Mouse (Mus musculus): ENCODE measurements around the gene Agxt.
A peak's percentile ranks its signal among the peaks of the same experiment; 100 is the strongest.

The Agxt gene

DNA sequence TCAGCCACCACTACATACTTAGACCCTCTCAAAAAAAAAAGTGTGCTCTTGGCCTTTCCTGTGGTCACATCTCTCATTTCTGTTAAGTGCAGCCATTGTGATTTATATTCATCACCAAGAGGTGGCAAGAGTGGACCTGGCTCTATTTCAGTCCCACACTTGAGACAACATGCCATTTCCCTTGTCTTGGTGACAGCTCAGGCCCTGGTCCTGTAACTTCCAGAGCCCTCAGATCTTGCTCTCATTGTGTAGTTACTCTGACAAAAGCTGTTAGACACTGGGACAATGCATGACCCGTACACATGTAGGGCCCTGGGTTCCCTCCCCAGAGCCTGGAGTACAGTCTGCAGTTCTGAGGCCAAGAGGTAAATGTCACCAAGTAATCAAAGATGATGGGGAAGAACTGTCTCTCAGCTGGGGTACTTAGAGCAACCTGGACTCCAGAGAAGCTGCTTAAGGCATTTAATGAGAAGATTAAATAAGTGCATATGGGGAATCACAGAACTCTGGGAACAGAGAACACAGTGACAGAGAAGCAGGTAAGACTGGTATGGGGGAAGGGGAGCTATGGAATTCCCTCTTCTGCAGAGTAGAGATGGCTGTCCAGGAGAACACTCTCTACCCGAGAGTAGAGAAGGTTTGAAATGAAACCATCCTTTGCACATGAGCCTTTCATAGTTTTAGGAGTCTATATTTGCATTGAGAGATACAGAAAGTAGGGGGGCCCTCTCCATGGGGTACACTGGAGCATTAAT, 16.0 kb downstream of the Agxt start:
- DNase-seq (ENCODE audit: low spot score), result no peak

DNA sequence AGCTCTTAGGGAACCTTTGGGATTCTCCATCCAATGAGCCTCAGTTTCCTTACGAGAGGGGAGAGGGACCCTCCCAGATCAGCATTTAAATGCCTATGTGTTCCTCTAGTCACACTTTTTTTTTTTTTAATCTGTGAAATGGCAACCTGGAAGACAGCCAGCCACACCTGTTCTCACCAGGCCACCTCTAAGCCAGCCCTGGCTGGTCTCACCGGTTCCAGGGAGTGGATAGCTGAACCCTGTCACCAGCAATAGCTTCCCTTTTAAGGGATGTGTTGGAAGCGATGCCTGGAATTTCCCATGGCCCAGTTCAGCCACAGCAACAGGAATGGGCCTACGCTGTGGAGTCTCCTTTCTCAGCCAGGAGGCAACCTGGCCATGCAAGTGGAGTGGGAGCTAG, 22.5 kb downstream of the Agxt start:
- DNase-seq (ENCODE audit: low spot score), result no peak

DNA sequence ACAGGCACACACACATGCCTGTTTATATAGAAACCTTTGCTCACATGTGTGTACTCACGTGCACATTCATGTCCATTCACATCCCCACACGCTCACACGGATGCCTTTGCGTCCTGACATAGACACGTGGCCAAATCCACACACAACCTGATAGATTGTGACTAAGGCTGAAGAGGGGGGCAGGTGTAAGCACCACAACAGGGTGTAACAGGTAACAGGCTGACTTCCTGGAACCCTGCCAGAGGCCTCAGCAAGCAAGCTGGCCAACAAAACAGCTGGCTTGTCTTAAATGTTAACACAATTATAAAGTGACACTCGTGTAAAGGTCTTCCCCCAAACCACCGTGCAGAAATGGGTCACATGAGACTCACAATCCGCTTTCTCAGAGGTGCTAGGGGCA, 23.9 kb downstream of the Agxt start:
- no peak for DNase-seq (ENCODE audit: low spot score)

DNA sequence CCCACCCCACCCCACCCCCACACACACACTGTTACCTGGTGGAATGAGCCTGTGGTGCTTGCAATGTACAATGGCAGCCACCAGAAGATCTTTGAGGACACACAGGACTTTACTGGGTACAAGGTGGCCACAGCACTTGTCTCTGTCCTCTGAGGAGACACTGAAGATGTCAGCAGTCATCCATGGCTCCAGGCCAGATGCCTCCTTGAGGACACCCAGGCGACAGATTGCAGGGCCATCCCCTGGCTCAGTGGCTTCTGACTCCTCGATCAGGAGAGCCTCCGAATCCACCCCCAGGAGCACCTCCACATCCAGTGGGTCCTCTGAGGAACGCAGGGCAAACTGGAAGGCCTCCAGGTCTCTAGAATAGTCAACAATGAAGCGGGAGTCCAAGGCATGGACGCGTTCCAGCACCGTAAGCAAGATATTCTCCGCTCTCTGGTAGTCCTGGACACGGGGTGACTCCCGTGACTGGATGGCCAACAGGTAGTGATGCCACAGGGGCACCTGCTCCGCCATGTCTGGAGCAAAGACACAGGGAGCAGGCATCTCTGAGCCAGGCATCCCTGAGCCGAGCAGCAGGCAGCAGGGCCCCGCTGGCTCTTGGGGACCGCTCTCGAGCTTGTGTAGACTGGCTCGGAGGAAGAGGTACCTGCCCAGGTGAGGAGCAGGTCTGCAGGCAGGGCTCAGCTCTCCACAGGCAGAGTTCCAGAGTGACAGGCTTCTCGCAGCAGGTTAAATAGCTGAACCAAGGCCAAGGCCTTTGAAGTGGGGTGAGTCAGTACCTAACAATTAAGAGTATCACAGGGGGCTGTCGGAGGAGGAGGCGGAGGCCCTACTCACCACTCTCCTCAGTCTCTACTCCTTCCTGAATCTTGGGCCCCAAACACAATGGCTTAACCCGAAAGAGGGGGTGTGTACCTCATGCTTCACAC, 24.8 kb downstream of the Agxt start:
- DNase-seq (ENCODE audit: low spot score), result no peak

DNA sequence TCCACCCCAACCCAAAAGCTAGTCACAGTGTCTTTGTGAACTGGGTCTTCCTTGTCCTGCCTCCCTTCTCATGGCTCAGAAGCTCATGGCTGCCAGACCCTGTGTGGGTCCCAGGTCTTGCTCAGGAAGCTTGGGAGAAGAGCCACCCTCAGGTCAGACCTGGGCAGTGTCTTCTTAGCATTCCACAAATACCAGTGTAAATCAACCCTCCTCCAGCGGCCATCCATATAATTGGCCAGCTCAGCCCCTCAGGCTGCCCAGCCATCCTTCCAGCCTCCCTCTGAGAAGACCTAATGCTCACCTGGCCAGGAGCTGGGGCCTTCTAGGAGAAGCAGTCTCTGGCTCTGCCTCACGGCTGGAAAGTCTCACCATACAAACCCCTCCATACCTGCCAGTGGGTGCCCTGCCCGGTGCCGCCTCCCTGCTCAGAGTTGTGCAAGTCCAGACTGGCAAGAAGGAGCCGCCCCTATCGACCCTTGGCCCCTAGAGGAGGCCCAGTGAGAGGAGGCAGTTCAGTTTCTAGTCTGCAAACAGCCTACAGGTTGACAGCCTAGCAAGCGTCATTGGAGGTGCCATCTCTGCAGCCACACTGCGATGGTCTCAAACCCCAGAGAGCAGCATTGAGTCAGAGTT, 25.6 kb downstream of the Agxt start, which contains the start of gene 2310007B03Rik:
Gene 2310007B03Rik, minus strand, starts transcription at position 448 of the 633 bp plus-strand sequence.
- no peak for DNase-seq (ENCODE audit: low spot score)

DNA sequence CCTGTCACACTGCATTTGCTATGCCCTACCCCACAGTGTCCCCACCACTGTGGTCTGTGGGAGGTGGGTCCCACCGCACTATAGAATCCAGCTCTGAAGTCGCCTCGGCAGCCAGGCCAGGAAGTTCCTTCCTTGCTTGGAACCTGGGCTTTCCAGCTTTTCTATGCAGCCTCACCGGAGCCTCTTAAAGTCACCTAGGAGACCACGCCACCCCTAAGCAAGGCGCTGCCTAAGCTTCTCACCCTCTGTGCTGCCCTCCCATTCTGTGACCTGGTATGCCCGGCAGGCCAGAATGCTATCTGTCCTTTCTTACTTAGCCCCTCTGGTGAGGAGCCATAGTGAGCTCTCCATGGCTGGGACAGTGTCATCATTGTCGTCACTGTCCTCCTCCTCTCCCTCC, 26.3 kb downstream of the Agxt start:
- no peak for DNase-seq (ENCODE audit: low spot score)

DNA sequence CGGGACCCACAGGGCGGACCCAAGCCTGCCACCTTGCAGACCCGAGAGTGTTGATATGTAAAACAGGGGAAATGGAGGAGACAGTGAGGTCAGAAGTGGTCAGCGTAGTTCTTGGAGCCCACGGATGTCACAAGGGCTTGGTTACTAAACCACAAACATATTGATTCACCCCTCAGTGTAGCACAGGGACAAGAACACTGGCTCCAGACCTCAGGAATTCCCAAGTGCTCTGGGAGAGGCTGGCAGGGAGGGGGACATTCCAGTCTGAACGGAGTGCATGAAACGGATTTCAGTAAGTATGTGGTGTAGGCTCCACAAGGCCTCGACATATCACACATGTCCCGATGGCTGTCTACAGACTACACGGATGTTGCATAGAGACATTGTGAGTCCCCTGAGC, 26.9 kb downstream of the Agxt start:
- no peak for DNase-seq (ENCODE audit: low spot score)

DNA sequence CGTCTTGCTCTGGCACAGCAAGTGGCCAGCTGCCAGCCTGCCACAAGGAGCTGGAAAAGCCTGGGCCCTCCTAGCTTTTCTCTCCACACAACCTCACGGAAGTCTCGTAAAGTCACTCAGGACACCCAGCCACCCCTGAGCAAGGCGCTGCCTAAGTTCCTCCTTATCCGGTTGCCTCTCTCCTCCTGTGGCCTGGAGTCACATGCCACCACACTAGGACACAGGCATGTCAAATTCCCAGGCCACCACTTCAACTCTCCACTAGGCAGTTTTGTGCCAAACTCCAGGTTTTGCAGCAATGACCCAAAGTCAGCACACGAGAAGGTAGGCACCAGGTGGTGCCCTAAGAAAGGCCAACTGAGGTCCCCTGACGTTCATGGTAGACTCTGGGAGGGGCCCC, 27.5 kb downstream of the Agxt start:
- no peak for DNase-seq (ENCODE audit: low spot score)

DNA sequence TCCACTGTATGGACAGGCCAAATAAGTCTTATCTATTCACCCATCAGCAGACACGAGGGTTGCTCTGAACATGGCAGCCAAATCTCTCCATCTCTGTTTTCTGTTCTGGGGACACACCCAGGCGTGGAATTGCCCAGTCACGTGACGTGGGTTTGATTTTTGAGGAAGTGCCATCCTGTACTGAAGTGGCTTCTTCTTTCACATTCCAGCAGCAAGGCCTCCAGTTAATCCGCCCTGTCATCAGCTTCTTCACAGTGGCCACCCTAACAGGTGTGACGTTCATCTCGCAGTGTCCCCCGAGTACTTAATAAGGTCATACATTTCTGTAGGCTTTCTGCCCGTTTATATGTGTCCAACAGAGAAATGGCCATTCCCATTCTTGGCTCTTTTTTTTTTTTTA, 30.4 kb downstream of the Agxt start:
- DNase-seq (ENCODE audit: low spot score), result no peak

DNA sequence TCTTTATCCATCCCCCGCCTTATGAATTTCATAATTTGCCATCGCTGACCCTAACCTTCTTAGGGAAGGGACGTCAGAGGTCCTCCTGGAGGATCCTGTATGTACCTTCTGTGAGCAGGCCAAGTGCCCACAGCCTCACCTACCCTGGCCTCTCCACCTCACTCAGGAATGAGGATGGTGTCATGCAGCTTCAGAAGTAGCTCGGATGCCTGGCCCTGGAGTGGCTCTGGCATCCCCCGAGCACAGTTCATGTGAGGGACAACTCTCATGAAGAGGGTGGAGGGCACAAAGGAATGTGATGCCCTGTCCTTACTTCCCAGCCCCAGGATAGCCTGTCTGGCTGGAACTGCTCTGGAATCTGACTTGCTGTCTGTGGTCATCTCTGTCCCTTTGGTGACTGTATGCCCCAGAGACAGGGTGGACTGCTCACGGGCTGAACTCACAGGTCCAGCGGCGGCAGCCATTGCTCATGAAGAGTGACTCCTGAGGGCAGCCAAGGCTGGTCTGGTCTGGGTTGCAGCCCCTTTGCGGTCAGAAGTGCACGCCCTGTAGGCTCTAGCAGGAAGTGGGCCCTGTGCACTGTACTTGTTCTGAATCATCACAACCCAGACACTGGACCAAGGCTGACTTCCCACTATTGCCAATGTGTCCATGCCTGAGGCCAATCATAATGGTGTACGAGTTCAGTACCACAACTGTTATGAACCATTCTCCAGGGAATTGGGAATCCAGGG, 31.5 kb downstream of the Agxt start:
- no peak for DNase-seq (ENCODE audit: low spot score)

DNA sequence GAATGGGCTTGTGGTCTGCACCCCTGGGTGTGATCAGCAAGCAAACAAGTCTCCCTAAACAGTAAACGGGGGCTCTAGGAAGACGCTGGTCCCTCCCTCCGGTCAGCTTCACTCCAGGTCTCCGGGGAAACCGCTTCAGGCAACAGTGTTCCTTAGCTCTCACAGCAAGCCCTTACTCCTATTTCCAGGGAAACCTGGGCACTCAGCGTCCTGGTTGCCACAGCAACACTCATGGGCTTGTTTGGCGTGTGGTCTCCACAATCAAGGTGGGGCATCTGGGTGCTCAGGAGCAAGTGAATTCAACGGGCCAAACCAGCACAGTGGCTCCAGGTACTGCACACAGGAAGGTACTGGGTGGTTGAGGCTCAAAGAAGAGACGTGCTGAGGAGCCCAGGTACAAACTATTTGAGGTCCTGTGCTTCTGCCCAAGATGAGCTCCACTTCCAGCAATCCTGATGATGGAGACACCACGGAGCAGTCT, 33.3 kb downstream of the Agxt start, which contains the start of gene Crocc2:
Gene Crocc2, plus strand, starts transcription at position 431 of the 481 bp plus-strand sequence.
- DNase-seq (ENCODE audit: low spot score), result peak; percentile 64

DNA sequence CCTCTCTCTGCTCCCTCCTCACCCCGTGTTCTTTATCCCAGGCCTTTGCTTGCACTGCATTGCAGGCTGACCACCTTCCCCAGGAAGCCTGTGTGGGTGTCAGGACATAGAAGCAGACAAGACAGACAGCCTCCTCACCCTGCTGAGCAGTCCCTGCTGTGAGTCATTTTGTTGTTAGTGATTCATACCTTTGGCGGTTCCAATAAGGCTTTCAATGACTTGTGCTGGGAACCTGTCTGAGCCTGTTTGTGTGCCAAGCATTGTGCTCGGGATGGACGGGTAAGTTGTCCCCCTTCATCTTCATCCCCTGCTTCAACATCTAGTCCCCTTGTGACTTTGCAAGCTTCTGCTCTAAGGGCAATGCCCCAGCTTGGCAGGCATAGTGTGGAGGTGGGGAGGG, 38.6 kb downstream of the Agxt start:
- DNase-seq (ENCODE audit: low spot score), result no peak

DNA sequence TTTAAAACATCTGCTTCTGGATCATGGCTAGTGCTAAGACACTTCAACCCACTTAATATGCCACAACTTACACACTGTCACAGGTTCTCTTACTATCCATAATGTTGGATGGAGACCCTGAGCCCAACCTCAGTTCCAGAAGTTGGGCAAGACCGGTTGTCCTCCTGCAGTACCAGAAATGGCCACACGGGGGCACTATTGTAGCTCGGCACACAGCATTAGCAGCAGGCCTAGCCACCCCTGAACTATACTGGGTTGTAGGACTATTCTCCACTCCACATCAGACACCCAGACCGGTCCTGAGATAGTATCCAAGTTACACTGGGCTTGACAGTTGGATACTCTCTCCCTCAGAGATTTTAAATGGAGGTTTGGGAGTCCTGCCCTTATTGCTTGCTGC, 39.4 kb downstream of the Agxt start:
- peak; percentile 97 for DNase-seq (ENCODE audit: low spot score)

DNA sequence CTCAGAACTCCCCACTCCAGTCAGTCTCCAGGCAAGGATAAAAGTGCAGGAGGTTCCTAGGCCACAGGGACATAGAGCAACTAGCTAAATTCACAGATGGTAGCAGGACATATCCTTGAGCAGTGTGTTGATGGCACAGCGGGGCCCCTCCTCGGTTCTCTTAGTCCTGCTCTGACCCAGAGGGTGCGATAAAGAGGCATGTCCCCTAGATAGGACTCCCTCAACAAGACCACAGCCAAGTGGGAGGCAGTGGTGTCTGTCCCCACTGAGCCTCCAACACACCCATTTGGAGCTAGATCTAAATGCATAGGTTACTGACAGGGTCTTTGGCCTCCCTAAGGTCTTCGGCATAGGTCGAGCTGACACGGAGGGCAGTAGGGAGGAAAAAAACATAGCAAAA, 40.8 kb downstream of the Agxt start:
- DNase-seq (ENCODE audit: low spot score), result peak; percentile 30

DNA sequence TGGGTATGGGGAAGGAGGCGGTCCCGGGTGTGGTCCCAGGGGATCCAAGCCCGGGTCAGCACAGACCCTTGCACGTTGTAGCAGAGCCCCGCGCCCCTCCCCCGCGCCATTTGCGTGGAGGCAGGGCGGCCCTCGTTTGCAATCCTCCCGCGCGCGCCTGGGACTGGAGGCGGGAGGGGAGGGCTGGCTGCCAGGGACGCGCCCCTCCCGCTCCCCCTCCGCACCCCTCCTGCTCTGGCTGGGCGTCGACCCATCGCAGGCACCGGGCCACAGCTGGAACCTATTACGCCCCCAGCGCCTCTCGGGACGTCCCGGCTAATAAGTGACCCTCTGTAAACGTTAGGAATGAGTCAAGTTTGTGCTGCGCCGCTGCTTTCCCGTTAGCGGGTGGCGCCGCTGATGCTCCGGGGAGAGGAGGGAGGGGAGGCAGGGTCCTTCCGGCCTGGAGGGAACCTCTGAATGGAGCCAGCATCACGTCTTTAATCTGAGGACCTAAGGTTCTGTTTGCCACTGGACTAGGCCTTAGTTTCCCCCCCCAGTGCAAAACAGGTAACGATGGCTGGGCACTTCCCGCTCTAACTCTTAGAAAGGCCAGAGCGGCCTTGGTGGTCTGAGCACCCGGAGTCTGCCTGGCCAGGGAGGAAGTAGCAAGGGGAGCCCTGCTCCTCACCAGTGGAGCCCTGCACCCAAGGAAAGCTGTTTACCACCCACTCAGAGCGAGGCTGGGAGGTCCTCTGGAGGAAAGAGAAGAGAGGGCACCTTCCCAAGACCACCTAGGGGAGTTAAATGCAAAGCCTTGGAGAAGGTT, 41.7 kb downstream of the Agxt start:
- DNase-seq (ENCODE audit: low spot score), result peak; percentile 71

DNA sequence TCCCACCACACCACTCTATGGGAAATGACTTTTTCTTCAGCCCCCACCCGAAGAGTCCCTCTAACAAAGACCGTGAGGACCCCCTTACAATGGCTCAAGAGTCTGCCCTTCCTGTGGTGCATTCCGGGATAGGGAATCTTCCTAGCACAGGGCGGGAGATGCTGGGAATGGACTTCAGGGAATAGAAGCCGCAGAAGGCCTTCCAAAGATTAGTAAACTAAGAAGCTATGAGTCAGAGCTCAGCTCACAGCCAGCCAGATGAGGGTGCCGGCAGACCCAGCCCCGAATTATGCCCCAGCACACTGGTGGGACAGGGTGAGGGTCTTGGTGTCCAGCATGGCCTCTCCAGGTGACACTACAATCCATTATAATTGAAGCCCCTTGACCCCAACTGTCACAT, 47.2 kb downstream of the Agxt start:
- no peak for DNase-seq (ENCODE audit: low spot score)

DNA sequence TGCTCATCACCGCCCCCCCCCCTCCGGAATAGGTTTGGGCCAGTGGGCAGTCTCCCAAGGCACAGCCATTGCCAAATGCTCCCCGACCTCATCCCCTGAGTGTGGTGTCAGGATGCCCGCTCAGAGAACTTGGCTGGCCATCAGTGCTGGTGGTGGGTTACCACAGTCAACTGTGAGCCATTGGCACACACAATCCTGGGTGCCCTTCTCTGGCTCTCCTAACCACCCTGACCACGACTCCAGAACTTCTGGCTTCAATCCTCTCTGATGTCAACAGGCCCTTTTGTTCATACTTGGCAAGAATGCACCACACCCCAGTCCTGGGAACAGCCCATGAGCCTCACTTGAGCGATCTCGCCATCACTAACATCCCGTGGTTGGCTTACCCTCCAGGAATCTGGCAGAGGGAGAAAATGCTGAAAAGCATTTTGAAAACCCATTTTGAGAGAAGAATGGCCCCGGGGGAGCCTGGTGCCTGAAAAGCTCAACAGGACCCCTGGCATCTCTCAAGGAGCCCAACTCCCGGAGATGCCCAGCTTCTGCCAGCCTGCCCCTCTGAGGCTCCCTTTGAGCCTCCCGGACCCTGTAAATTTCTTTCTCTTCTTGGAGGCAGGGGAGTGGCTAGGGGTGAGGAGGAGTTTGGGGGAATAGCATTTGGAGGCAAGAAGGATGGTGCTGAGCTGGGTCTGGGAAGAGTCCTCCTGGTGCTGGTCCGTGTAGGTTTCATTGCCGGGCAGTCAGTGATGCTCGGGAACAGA, 49.2 kb downstream of the Agxt start:
- no peak for DNase-seq (ENCODE audit: low spot score)

DNA sequence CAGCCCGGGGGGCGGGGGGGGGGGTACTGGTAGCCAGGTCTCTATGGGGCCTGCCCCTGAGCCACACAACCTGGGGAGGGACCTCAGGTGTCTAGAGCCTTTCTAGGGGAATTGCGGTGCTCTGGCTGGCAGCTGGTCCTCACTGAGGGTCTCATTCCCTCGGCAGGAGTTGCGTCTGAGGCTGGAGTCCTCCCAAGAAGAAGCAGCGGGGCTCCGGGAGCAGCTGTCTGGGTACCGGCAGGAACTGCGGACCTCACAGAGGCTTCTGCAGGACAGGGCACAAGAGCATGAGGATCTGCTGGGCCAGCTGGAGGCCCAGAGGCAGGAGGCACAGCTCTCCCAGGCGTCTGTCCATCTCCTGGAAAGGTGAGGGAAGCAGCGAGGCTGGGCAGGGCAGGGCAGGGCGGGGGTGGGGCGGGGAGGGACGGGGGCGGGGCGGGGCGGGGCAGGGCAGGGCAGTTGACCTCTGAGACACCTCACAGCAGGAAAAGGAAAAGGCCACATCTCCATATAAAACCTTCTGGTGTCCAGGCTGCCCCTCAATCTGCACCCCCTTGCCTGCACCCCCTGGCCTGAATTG, 55.8 kb downstream of the Agxt start:
- DNase-seq (ENCODE audit: low spot score), result no peak

DNA sequence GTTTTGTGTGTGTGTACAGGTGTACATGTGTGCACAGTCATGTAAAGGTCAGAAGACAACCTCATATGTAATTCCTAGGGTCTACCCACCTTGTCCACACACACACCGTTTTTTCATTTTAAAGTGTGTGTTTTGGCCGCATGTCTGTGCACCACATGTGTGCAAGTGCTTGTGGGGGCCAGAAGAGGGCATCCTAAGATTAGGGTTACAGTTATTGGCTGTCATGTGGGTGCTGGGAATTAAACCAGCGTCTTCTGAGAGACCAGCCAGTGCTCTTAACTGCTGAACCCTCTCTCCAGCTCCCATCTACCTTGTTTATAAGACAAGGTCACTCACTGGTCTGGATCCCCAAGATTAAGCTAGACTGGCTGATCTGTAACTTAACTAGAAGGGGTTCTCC, 59.9 kb downstream of the Agxt start:
- DNase-seq (ENCODE audit: low spot score), result no peak
